In genomic region chr19:5836941-5837572, GRCm38 (mm10) we compare ENCODE assay signal across 12 mouse cellular contexts. TPM values are rescaled to one million over a fixed set of nuclear protein-coding genes. Genes with fewer than 3 reads are reported as not detected.
DNase-seq lines count a peak whose midpoint lies in the region; ATAC-seq and TF ChIP-seq lines count a peak whose summit lies in the region.
"Had no signal": no experiment of that assay in that cellular context is flagged by ENCODE, and none has a peak within 500 bp of the region (broad histone marks: within the 10 kb centered on the region; RNA-seq: fewer than 3 reads in every experiment).

No protein-coding gene starts in this region.

- WGBS in heart, embryonic 11.5 days (ENCODE audit: insufficient replicate concordance): 63% methylated on average over 10 of the region's 10 CpGs
- WGBS in lung, postnatal 0 days: 51% methylated on average over 10 of the region's 10 CpGs

- ATAC-seq in heart, embryonic 11.5 days (replicated peaks; ENCODE audit: insufficient number of reproducible peaks, low FRiP score, low TSS enrichment): no peak
- no peak for ATAC-seq in lung, postnatal 0 days

- H3K4me3 ChIP-seq in heart, embryonic 11.5 days (ENCODE audit: low read depth, low read length): no peak overlapping the region
- H3K4me3 ChIP-seq in lung, postnatal 0 days (ENCODE audit: low read depth, low read length): no peak overlapping the region
- H3K4me3 ChIP-seq in myocyte: peak overlapping the region; percentile 100
- H3K4me3 ChIP-seq: hindbrain, embryonic 13.5 days; limb, embryonic 15.5 days; stomach, embryonic 15.5 days had no signal

- peaks cover 12% of the 10 kb centered on the region for H3K4me1 ChIP-seq in heart, embryonic 11.5 days (ENCODE audit: control insufficient read depth, insufficient read depth, low read length)
- H3K4me1 ChIP-seq in lung, postnatal 0 days (ENCODE audit: insufficient read depth, low read depth, low read length): peaks cover 16% of the 10 kb centered on the region; the same call in 1 of the 2 replicates

- H3K9me3 ChIP-seq in heart, embryonic 11.5 days (replicated peaks; ENCODE audit: control insufficient read depth, low read length): no peaks in the 10 kb centered on the region
- H3K9me3 ChIP-seq in lung, postnatal 0 days (ENCODE audit: low read length): no peaks in the 10 kb centered on the region
- H3K9me3 ChIP-seq: G1E; hindbrain, embryonic 13.5 days; limb, embryonic 15.5 days; stomach, embryonic 15.5 days had no signal

- TF ChIP-seq CTCF in lung, postnatal 0 days (IDR thresholded peaks at IDR 0.05): no peak

- no peaks in the 10 kb centered on the region for H3K27me3 ChIP-seq in heart, embryonic 11.5 days (ENCODE audit: control insufficient read depth, insufficient read depth, low read length)
- H3K27me3 ChIP-seq in lung, postnatal 0 days (replicated peaks; ENCODE audit: insufficient read depth, low read length): no peaks in the 10 kb centered on the region
- H3K27me3 ChIP-seq in myocyte (ENCODE audit: control insufficient read depth, insufficient read depth, insufficient read length): no peaks in the 10 kb centered on the region
- H3K27me3 ChIP-seq: hindbrain, embryonic 13.5 days; limb, embryonic 15.5 days; stomach, embryonic 15.5 days had no signal

- peak; percentile 75 for TF ChIP-seq POLR2A in myocyte (IDR thresholded peaks at IDR 0.05; ENCODE audit: insufficient read length, low read depth)

- peak overlapping the region; percentile 43 for H3K27ac ChIP-seq in heart, embryonic 11.5 days (ENCODE audit: low read depth, low read length)
- peak overlapping the region; percentile 62 for H3K27ac ChIP-seq in lung, postnatal 0 days (ENCODE audit: low read length)
- H3K27ac ChIP-seq: hindbrain, embryonic 13.5 days; limb, embryonic 15.5 days; stomach, embryonic 15.5 days had no signal

- no peak overlapping the region for H3K4me2 ChIP-seq in heart, embryonic 11.5 days
- H3K4me2 ChIP-seq in lung, postnatal 0 days (replicated peaks; ENCODE audit: low read depth, low read length): no peak overlapping the region
- peak overlapping the region; percentile 87 for H3K4me2 ChIP-seq in myocyte (ENCODE audit: low read depth)
- H3K4me2 ChIP-seq: hindbrain, embryonic 13.5 days; limb, embryonic 15.5 days; stomach, embryonic 15.5 days had no signal

- intact Hi-C loops in heart, postnatal 25 days (cut with DNase I): no loop called here
- intact Hi-C loops in left cerebral cortex, postnatal 4 days (cut with DNase I): no loop called here

- no peak overlapping the region for H3ac ChIP-seq in myocyte (ENCODE audit: control insufficient read depth, insufficient read length)

- H3K9ac ChIP-seq in heart, embryonic 11.5 days (ENCODE audit: low read depth, low read length): no peak overlapping the region
- no peak overlapping the region for H3K9ac ChIP-seq in lung, postnatal 0 days (replicated peaks; ENCODE audit: low read depth)
- H3K9ac ChIP-seq: hindbrain, embryonic 13.5 days; limb, embryonic 15.5 days; stomach, embryonic 15.5 days had no signal

- peaks cover 64% of the 10 kb centered on the region for H3K79me2 ChIP-seq in myocyte (ENCODE audit: control insufficient read depth, insufficient read depth)

- H3K36me3 ChIP-seq in heart, embryonic 11.5 days (ENCODE audit: control insufficient read depth, insufficient read depth, low read length): no peaks in the 10 kb centered on the region
- H3K36me3 ChIP-seq in lung, postnatal 0 days (ENCODE audit: insufficient read depth, low read length): no peaks in the 10 kb centered on the region
- peaks cover 3% of the 10 kb centered on the region for H3K36me3 ChIP-seq in myocyte (ENCODE audit: control insufficient read depth, insufficient read depth)
- H3K36me3 ChIP-seq: hindbrain, embryonic 13.5 days; limb, embryonic 15.5 days; stomach, embryonic 15.5 days had no signal

- TF ChIP-seq EP300 in lung, postnatal 0 days (IDR thresholded peaks at IDR 0.05): 0 out of 2 replicates have a peak, but pooled peaks have one; percentile 7

- DNase-seq in heart, postnatal 25 days (ENCODE audit: low spot score): no peak
- DNase-seq in lung, postnatal 0 days (ENCODE audit: low spot score): peak; percentile 49
- no peak for DNase-seq in lung, postnatal 10 days
- DNase-seq in R1 (ENCODE audit: low read depth, low spot score): peak; percentile 46
- no peak for DNase-seq in left cerebral cortex, postnatal 4 days
- no peak for DNase-seq in thymus, postnatal 10 days (ENCODE audit: low spot score in 2 of 2)

TF ChIP-seq in myocyte, 11 proteins besides CTCF, POLR2A, EP300 and RAD21:
- peak; percentile 99 for TF ChIP-seq POLR2AphosphoS2 (IDR thresholded peaks at IDR 0.05; ENCODE audit: insufficient read length, low read depth)
- TF ChIP-seq TCF3 (IDR thresholded peaks at IDR 0.05; ENCODE audit: insufficient read length, low read depth): no peak
- no peak for TF ChIP-seq TCF12 (IDR thresholded peaks at IDR 0.05; ENCODE audit: insufficient read depth, poor library complexity, severe bottlenecking)
- TF ChIP-seq USF1 (IDR thresholded peaks at IDR 0.05; ENCODE audit: low read depth): no peak
- TF ChIP-seq CEBPB (IDR thresholded peaks at IDR 0.05; ENCODE audit: insufficient read depth, poor library complexity, severe bottlenecking): no peak
- no peak for TF ChIP-seq SRF (IDR thresholded peaks at IDR 0.05; ENCODE audit: control insufficient read depth, insufficient read length, low read depth)
- peak; percentile 56 to 79 (median 74) for TF ChIP-seq MYOG (IDR thresholded peaks at IDR 0.05; ENCODE audit: control insufficient read depth in 1 of 3, insufficient read depth in 1 of 3, insufficient read length in 2 of 3, low read depth in 2 of 3)
- peak; percentile 13 to 81 (median 79) for TF ChIP-seq MYOD1 (IDR thresholded peaks at IDR 0.05; ENCODE audit: control insufficient read depth in 1 of 3, insufficient read length in 2 of 3, low read depth in 2 of 3)
- no peak for TF ChIP-seq REST (IDR thresholded peaks at IDR 0.05; ENCODE audit: insufficient read depth, insufficient read length)
- TF ChIP-seq MAX (IDR thresholded peaks at IDR 0.05; ENCODE audit: low read depth): no peak
TF ChIP-seq in myocyte: peak in this region for 3.

RNA-seq across cellular contexts. Expression of gene Frmd8, which starts 38.0 kb away (rescaled TPM):
- 15.4 and 19.3 TPM in 2 replicates for polyA plus RNA-seq in heart, embryonic 11.5 days (2014; fragmentation: Nextera tagmentation; extraction: Ambion mirVana)
- total RNA-seq in heart, postnatal 25 days (2021): 10 to 100 TPM in 1 of 2 experiments, 1 to 10 TPM in 1; 8.9 to 11.1 TPM
- polyA plus RNA-seq in lung, postnatal 0 days (2015; fragmentation: Nextera tagmentation; extraction: Ambion mirVana): 33.9 and 35.1 TPM in 2 replicates
- polyA plus RNA-seq in myocyte (2012; fragmentation: generic; extraction: Trizol): 22.3 TPM
- 10 to 100 TPM; 12.1 to 13.4 TPM for total RNA-seq in left cerebral cortex, postnatal 4 days (2021)

RNA-seq across cellular contexts. Expression of gene Slc25a45, which starts 40.6 kb away (rescaled TPM):
- 2.1 and 2.3 TPM in 2 replicates for polyA plus RNA-seq in heart, embryonic 11.5 days (2014; fragmentation: Nextera tagmentation; extraction: Ambion mirVana)
- total RNA-seq in heart, postnatal 25 days (2021): 1 to 10 TPM; 3.5 to 4.1 TPM
- polyA plus RNA-seq in lung, postnatal 0 days (2015; fragmentation: Nextera tagmentation; extraction: Ambion mirVana): 8.4 and 10.2 TPM in 2 replicates
- 5.2 TPM for polyA plus RNA-seq in myocyte (2012; fragmentation: generic; extraction: Trizol)
- 1 to 10 TPM; 1.4 to 2.0 TPM for total RNA-seq in left cerebral cortex, postnatal 4 days (2021)

RNA-seq across cellular contexts. Expression of gene Tigd3, which starts 56.9 kb away (rescaled TPM):
- 1.5 and 2.6 TPM in 2 replicates for polyA plus RNA-seq in heart, embryonic 11.5 days (2014; fragmentation: Nextera tagmentation; extraction: Ambion mirVana)
- under 1 TPM; 0.22 to 0.68 TPM for total RNA-seq in heart, postnatal 25 days (2021)
- polyA plus RNA-seq in lung, postnatal 0 days (2015; fragmentation: Nextera tagmentation; extraction: Ambion mirVana): 1.3 and 1.5 TPM in 2 replicates
- 0.31 TPM for polyA plus RNA-seq in myocyte (2012; fragmentation: generic; extraction: Trizol)
- total RNA-seq in left cerebral cortex, postnatal 4 days (2021): 10 to 100 TPM; 10.2 to 11.7 TPM

Comparison
In these comparisons a context has a peak if more than half of its experiments do, and no peak if none do; other contexts are left out.
1. DNase-seq: peak in lung, postnatal 0 days (single experiment) and R1 (single experiment); none in heart, postnatal 25 days (single experiment), lung, postnatal 10 days (single experiment), left cerebral cortex, postnatal 4 days (single experiment) and thymus, postnatal 10 days (0 of 2).